8 mouse cellular contexts compared by ENCODE assay signal in genomic region chr5:115184726-115185125, GRCm38 (mm10). TPM values are rescaled to one million over a fixed set of nuclear protein-coding genes. Genes with fewer than 3 reads are reported as not detected.
DNase-seq lines count a peak whose midpoint lies in the region; ATAC-seq lines count a peak whose summit lies in the region.

No protein-coding gene starts in this region.

- no peak overlapping the region for H3K4me3 ChIP-seq in neural tube, embryonic 11.5 days (ENCODE audit: low read depth, low read length)
- H3K4me3 ChIP-seq in heart, embryonic 10.5 days = peak overlapping the region; percentile 23; the same call in 1 of the 2 replicates
- peak overlapping the region; percentile 19 for H3K4me3 ChIP-seq in neural tube, embryonic 13.5 days

- H3K9me3 ChIP-seq in neural tube, embryonic 11.5 days (ENCODE audit: control insufficient read depth, low read length) = no peaks in the 10 kb centered on the region
- no peaks in the 10 kb centered on the region for H3K9me3 ChIP-seq in heart, embryonic 10.5 days
- no peaks in the 10 kb centered on the region for H3K9me3 ChIP-seq in neural tube, embryonic 13.5 days

- 28% methylated on average over 15 of the region's 15 CpGs for WGBS in neural tube, embryonic 11.5 days
- WGBS in heart, embryonic 10.5 days = 20% methylated on average over 15 of the region's 15 CpGs
- 21% methylated on average over 15 of the region's 15 CpGs for WGBS in neural tube, embryonic 13.5 days

- no peak for ATAC-seq in neural tube, embryonic 11.5 days (ENCODE audit: insufficient read depth, low FRiP score, low TSS enrichment)
- ATAC-seq in neural tube, embryonic 13.5 days (ENCODE audit: low read depth) = no peak
- no peak for ATAC-seq in CD4-positive, CD25-positive, alpha-beta regulatory T cell, adult 4 months

- DNase-seq in neural tube, embryonic 11.5 days (ENCODE audit: low spot score) = peak; percentile 63
- no peak for DNase-seq in neural tube, embryonic 10.5 days (ENCODE audit: extremely low spot score, low spot score)
- DNase-seq in cerebellum, postnatal 25 days = peak; percentile 61 to 81
- DNase-seq in heart, embryonic 10.5 days (ENCODE audit: low spot score) = no peak
- DNase-seq in kidney, postnatal 10 days = peak; percentile 70
- no peak for DNase-seq in adrenal gland, postnatal 4 days (ENCODE audit: low spot score in 2 of 2)

- H3K27ac ChIP-seq in neural tube, embryonic 11.5 days (ENCODE audit: low read depth, low read length) = no peak overlapping the region
- H3K27ac ChIP-seq in heart, embryonic 10.5 days = 0 out of 2 replicates have a peak overlapping the region, but pooled peaks have one; percentile 7
- H3K27ac ChIP-seq in neural tube, embryonic 13.5 days (replicated peaks) = peak overlapping the region; percentile 33

- H3K4me1 ChIP-seq in neural tube, embryonic 11.5 days (ENCODE audit: control insufficient read depth, insufficient read depth, low read length) = peaks cover 12% of the 10 kb centered on the region; the same call in 1 of the 2 replicates
- peaks cover 61% of the 10 kb centered on the region for H3K4me1 ChIP-seq in heart, embryonic 10.5 days
- peaks cover 67% of the 10 kb centered on the region for H3K4me1 ChIP-seq in neural tube, embryonic 13.5 days (replicated peaks)

- H3K9ac ChIP-seq in neural tube, embryonic 11.5 days (ENCODE audit: low read length) = no peak overlapping the region
- peak overlapping the region; percentile 55 for H3K9ac ChIP-seq in neural tube, embryonic 13.5 days

- no peak overlapping the region for H3K4me2 ChIP-seq in neural tube, embryonic 11.5 days (ENCODE audit: low read depth)
- peak overlapping the region; percentile 46 for H3K4me2 ChIP-seq in neural tube, embryonic 13.5 days

- H3K36me3 ChIP-seq in neural tube, embryonic 11.5 days (ENCODE audit: control insufficient read depth, insufficient read depth, low read length) = no peaks in the 10 kb centered on the region
- H3K36me3 ChIP-seq in heart, embryonic 10.5 days = no peaks in the 10 kb centered on the region
- H3K36me3 ChIP-seq in neural tube, embryonic 13.5 days = no peaks in the 10 kb centered on the region

- no peaks in the 10 kb centered on the region for H3K27me3 ChIP-seq in neural tube, embryonic 11.5 days (ENCODE audit: control insufficient read depth, insufficient read depth, low read length)
- H3K27me3 ChIP-seq in heart, embryonic 10.5 days (ENCODE audit: insufficient read depth, poor library complexity, severe bottlenecking) = peaks cover 32% of the 10 kb centered on the region
- peaks cover 2% of the 10 kb centered on the region; the same call in 1 of the 2 replicates for H3K27me3 ChIP-seq in neural tube, embryonic 13.5 days

RNA-seq across cellular contexts. Expression of gene Cabp1, which starts 9.5 kb away (rescaled TPM):
- 11.4 and 12.3 TPM in 2 replicates for polyA plus RNA-seq in neural tube, embryonic 11.5 days (2014; fragmentation: Nextera tagmentation; extraction: Ambion mirVana)
- 0.79 and 1.2 TPM in 2 replicates for polyA plus RNA-seq in heart, embryonic 10.5 days (2016; fragmentation: Nextera tagmentation; extraction: Ambion mirVana)
- 24.3 and 27.7 TPM in 2 replicates for polyA plus RNA-seq in neural tube, embryonic 13.5 days (2015; fragmentation: Nextera tagmentation; extraction: Ambion mirVana)
- polyA plus RNA-seq in CD4-positive, CD25-positive, alpha-beta regulatory T cell, adult 4 months (2017; shearing (Covaris generic)) = not detected
- total RNA-seq in adrenal gland, postnatal 4 days (2021) = 1 to 10 TPM; 4.5 to 5.0 TPM

RNA-seq across cellular contexts. Expression of gene Mlec, which starts 26.7 kb away (rescaled TPM):
- 50.1 and 56.9 TPM in 2 replicates for polyA plus RNA-seq in neural tube, embryonic 11.5 days (2014; fragmentation: Nextera tagmentation; extraction: Ambion mirVana)
- 110 and 113 TPM in 2 replicates for polyA plus RNA-seq in heart, embryonic 10.5 days (2016; fragmentation: Nextera tagmentation; extraction: Ambion mirVana)
- polyA plus RNA-seq in neural tube, embryonic 13.5 days (2015; fragmentation: Nextera tagmentation; extraction: Ambion mirVana) = 32.1 and 33.5 TPM in 2 replicates
- 10 to 100 TPM; 28.9 to 37.0 TPM for polyA plus RNA-seq in CD4-positive, CD25-positive, alpha-beta regulatory T cell, adult 4 months (2017; shearing (Covaris generic))
- total RNA-seq in adrenal gland, postnatal 4 days (2021) = 100 to 1,000 TPM; 208 to 242 TPM

RNA-seq across cellular contexts. Expression of gene Unc119b, which starts 50.0 kb away (rescaled TPM):
- 67.7 and 73.4 TPM in 2 replicates for polyA plus RNA-seq in neural tube, embryonic 11.5 days (2014; fragmentation: Nextera tagmentation; extraction: Ambion mirVana)
- polyA plus RNA-seq in heart, embryonic 10.5 days (2016; fragmentation: Nextera tagmentation; extraction: Ambion mirVana) = 25.7 and 35.8 TPM in 2 replicates
- polyA plus RNA-seq in neural tube, embryonic 13.5 days (2015; fragmentation: Nextera tagmentation; extraction: Ambion mirVana) = 37.2 and 39.3 TPM in 2 replicates
- polyA plus RNA-seq in CD4-positive, CD25-positive, alpha-beta regulatory T cell, adult 4 months (2017; shearing (Covaris generic)) = 10 to 100 TPM; 16.1 to 16.4 TPM
- total RNA-seq in adrenal gland, postnatal 4 days (2021) = 10 to 100 TPM; 35.1 to 39.1 TPM

RNA-seq across cellular contexts. Expression of gene Pop5, which starts 50.9 kb away (rescaled TPM):
- 121 and 122 TPM in 2 replicates for polyA plus RNA-seq in neural tube, embryonic 11.5 days (2014; fragmentation: Nextera tagmentation; extraction: Ambion mirVana)
- polyA plus RNA-seq in heart, embryonic 10.5 days (2016; fragmentation: Nextera tagmentation; extraction: Ambion mirVana) = 88.7 and 117 TPM in 2 replicates
- 123 and 138 TPM in 2 replicates for polyA plus RNA-seq in neural tube, embryonic 13.5 days (2015; fragmentation: Nextera tagmentation; extraction: Ambion mirVana)
- 100 to 1,000 TPM in 1 of 2 experiments, 10 to 100 TPM in 1; 84.0 to 114 TPM for polyA plus RNA-seq in CD4-positive, CD25-positive, alpha-beta regulatory T cell, adult 4 months (2017; shearing (Covaris generic))
- 10 to 100 TPM; 45.9 to 46.8 TPM for total RNA-seq in adrenal gland, postnatal 4 days (2021)

Comparison
In these comparisons a context has a peak if more than half of its experiments do, and no peak if none do; other contexts are left out.
1. DNase-seq: peak in neural tube, embryonic 11.5 days (single experiment), cerebellum, postnatal 25 days (2 of 2) and kidney, postnatal 10 days (single experiment); none in neural tube, embryonic 10.5 days (single experiment), heart, embryonic 10.5 days (single experiment) and adrenal gland, postnatal 4 days (0 of 2).